15 mouse cellular contexts compared by ENCODE assay signal in genomic region chr11:106212771-106213170, GRCm38 (mm10).
"Had no signal": no experiment of that assay in that cellular context is flagged by ENCODE, and none has a peak within 500 bp of the region (broad histone marks: within the 10 kb centered on the region; RNA-seq: fewer than 3 reads in every experiment).

No protein-coding gene starts in this region.

- H3K27me3 ChIP-seq: liver, embryonic 12.5 days; lung, embryonic 15.5 days; megakaryocyte, embryonic 14.5 days; midbrain, embryonic 15.5 days; neural tube, embryonic 12.5 days had no signal

- H3K4me2 ChIP-seq: liver, embryonic 12.5 days; lung, embryonic 15.5 days; midbrain, embryonic 11.5 days; midbrain, embryonic 15.5 days; neural tube, embryonic 12.5 days had no signal

- H3K9ac ChIP-seq: liver, embryonic 12.5 days; lung, embryonic 15.5 days; midbrain, embryonic 15.5 days; neural tube, embryonic 12.5 days had no signal

- H3K27ac ChIP-seq: left cerebral cortex, adult 2 months; limb, embryonic 10.5 days; liver, embryonic 12.5 days; lung, embryonic 15.5 days; macrophage; midbrain, embryonic 15.5 days; neural tube, embryonic 12.5 days; stomach, postnatal 0 days had no signal

- H3K4me3 ChIP-seq: left cerebral cortex, adult 2 months; limb, embryonic 10.5 days; liver, embryonic 12.5 days; lung, embryonic 15.5 days; megakaryocyte, embryonic 14.5 days; midbrain, embryonic 15.5 days; neural tube, embryonic 12.5 days had no signal

- DNase-seq: kidney, postnatal 10 days; kidney, postnatal 4 days; lung, postnatal 14 days; thymus, adult 18-20 months; thymus, postnatal 14 days had no signal

- H3K9me3 ChIP-seq: limb, embryonic 10.5 days; liver, embryonic 12.5 days; lung, embryonic 15.5 days; megakaryocyte, embryonic 14.5 days; midbrain, embryonic 15.5 days; neural tube, embryonic 12.5 days had no signal

- ATAC-seq: liver, embryonic 12.5 days; midbrain, embryonic 15.5 days had no signal
